Mouse (Mus musculus): ENCODE measurements around the gene Tbx2.

Gene Tbx2

GRCm38 (mm10) chr11:85825823-85826222, 6.5 kb upstream of the Tbx2 start:
- DNase-seq (ENCODE audit: low spot score) = no peak

DNA sequence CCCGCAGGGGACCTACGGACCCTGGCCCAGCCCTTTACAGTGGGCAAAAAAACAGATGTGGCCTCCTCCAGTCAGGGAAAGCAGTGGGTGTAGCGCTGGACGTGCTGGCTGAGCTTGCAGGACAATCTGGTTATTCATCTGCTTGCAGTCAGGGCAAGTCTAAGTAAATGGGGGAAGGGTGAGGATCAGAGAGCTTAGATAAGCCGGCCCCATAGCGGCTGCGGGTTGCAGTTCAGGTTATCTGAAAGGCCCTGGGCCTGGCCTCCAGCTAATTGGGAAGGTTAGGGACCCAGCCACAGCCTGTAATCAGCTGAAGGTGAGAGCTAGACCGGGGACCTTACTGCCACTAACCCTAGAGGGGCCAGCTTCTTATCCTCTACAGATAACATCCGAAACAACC, 5.0 kb upstream of the Tbx2 start:
- DNase-seq (ENCODE audit: low spot score) = no peak

DNA sequence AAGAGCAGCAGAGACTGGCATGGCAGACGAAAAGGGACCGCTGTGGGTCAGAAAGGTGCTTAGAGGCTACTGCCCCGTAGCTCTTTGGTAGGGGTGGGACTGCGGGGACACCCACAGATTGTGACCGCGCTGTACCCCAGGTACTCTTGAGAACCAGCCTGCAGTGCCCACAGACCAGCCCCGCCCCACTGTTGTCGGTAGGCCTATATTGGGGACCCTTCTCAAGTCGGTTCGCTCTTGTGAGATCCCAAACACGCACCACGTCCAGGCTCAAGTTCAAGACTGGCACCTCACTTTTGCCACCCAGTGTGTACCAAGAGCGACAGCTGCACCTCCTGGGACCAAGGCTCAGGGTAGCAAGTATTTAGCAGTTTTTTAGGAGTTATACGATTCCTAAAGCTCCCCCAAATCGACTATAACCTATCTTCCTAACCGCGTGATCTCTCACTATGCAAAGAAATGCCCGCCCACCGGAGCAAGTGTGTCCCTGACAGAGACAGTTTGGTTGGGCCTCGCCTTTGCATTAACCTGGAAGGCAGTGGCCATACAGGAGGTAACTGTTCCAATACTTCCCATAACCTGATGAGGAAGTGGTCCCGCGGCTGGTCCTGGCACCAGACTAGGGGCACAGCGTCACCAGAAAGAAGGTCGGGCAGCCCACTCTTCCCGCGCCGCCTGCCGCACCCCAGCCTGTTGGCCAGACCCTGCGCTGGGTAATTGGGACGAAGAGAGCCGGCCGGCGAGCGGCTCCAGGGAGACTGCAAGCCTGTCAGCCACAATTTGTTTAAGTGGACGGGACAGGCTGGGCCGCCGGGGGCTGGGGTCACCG, 3.4 kb upstream of the Tbx2 start:
- DNase-seq (ENCODE audit: low spot score) = no peak

GRCm38 (mm10) chr11:85829520-85830440, 2.6 kb upstream of the Tbx2 start:
- DNase-seq (ENCODE audit: low spot score) = no peak

DNA sequence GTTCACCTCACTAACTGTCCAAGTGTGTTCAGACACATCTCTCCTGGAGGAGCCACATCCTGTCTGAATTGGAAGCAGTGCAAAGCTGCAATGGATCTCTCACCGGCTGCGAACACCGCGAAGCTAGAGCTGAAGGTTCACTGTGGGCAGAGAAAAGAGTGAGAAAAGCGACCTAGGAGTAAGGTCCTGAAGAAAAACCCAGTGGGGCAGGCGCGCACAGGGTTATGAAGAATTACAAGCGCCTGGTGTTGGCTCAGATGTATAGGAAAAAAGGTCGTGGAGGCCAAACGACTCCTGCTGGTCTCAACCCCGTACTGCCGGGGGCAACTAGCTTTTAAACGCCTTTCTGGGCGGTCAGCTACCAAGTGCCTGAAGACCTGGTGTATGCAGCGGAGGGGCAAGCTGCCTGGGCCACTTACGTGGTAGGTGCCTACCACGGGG, 1.4 kb upstream of the Tbx2 start:
- no peak for DNase-seq (ENCODE audit: low spot score)

- DNase-seq (ENCODE audit: low spot score) = no peak
Measured at GRCm38 (mm10) chr11:85831656-85832230, 608 bp upstream of the Tbx2 start.

DNA sequence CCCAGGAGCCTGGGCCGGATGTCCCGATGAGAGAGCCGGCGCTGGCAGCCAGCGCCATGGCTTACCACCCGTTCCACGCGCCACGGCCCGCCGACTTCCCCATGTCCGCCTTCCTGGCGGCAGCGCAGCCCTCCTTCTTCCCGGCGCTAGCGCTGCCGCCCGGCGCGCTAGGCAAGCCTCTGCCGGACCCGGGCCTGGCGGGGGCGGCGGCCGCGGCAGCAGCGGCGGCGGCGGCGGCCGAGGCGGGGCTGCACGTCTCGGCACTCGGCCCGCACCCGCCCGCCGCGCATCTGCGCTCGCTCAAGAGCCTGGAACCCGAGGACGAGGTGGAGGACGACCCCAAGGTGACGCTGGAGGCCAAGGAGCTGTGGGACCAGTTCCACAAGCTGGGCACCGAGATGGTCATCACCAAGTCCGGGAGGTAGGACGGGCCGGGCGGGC, 750 bp downstream of the Tbx2 start:
- DNase-seq (ENCODE audit: low spot score) = no peak

DNA sequence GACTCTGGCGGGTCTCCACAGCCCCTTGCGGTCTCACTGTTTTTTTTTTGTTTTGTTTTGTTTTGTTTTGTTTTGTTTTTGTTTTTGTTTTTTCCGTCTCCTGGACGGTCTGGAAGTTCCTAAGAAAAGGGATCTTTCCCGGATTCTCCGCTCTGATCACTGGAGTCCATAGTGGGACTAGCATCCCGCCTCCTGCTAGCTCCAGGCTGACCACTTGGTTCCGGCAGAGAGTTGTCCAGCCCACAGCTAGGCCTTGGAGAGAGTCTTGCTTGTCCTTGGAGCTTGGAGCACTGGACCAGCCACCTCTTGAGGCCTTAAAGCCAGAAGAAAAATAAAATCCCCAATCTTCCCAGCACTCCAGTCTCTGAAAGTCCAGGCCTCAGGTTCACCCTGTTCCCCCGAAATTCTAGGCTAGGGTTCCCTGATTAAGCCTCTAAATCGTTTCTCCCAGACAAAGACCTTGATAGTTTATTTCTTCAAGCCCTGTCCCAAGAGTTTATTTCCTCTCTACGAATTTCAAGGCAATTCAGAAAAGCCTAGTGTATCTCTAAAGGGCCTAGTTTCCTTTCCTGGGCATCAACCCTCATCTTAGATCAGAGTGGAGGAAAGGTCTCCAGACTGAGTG, 1.5 kb downstream of the Tbx2 start:
- DNase-seq (ENCODE audit: low spot score) = no peak

DNA sequence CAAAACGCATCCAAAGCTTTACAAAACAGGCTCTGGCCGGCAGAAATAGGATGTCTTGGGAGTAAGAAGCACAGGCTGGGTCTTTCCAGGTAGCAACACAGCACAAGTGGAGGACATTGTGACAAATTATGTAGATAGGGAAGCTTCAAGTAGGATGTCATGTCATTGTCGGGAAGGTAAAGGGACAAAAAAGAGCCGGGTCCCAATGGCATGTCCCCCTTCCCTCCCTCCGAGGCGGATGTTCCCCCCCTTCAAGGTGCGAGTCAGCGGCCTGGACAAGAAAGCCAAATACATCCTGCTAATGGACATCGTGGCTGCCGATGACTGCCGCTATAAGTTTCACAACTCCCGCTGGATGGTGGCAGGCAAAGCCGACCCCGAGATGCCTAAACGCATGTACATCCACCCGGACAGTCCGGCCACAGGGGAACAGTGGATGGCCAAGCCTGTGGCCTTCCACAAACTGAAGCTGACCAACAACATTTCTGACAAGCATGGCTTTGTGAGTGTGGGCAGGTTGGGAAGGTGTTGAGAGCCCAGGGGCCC, 2.1 kb downstream of the Tbx2 start:
- no peak for DNase-seq (ENCODE audit: low spot score)

GRCm38 (mm10) chr11:85835001-85835752, 2.8 kb downstream of the Tbx2 start:
- DNase-seq (ENCODE audit: low spot score) = no peak

GRCm38 (mm10) chr11:85835753-85836522, 3.6 kb downstream of the Tbx2 start:
- DNase-seq (ENCODE audit: low spot score) = no peak

DNA sequence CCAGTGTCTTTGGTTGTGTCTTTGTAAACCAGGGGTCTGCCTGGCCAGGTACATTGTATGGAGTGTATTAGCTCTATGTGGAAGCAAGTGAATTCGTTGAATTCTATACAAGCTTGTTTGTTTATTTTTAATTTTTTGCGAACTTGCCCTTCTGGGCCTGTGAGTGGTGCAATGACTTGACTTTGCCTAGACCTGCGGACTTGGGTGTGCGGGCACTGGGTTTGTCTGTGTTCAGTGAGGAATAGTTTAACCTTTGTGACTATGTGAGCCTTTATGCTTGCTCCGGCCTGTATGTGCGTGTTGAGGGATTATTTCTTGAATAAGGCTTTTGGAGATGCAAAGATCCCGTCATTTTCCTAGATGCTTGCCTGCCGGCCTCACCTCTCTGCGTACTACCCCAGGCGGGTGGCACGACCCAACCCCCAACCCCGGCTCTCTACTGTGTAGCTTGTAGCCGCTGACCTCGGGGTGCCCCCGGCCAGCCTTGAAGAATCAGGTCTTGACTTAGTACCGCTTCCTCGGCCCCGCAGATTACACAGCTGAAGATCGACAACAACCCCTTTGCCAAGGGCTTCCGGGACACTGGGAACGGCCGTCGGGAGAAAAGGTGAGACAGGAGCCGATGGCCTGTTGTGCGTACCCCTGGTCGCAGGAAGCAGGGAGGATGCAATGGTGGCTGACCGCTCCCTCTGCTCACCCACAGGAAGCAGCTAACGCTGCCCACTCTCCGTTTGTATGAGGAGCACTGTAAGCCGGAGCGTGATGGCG, 4.4 kb downstream of the Tbx2 start:
- DNase-seq (ENCODE audit: low spot score) = no peak

DNA sequence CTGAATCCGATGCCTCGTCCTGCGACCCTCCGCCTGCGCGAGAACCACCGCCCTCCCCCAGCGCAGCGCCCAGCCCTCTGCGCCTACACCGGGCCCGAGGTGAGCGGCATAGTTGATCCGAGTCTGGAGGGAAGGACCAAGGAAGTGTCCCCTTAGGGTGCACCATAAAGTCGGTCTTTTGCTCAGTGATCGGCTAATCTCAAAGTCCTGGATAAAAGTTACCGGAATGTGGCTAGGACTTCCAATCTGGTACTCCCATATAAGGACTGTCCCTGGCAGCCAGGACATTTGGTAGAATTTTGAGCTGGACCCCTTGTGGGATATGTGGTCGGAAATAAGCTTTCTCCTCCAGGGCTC, 4.9 kb downstream of the Tbx2 start:
- DNase-seq (ENCODE audit: low spot score) = no peak

DNA sequence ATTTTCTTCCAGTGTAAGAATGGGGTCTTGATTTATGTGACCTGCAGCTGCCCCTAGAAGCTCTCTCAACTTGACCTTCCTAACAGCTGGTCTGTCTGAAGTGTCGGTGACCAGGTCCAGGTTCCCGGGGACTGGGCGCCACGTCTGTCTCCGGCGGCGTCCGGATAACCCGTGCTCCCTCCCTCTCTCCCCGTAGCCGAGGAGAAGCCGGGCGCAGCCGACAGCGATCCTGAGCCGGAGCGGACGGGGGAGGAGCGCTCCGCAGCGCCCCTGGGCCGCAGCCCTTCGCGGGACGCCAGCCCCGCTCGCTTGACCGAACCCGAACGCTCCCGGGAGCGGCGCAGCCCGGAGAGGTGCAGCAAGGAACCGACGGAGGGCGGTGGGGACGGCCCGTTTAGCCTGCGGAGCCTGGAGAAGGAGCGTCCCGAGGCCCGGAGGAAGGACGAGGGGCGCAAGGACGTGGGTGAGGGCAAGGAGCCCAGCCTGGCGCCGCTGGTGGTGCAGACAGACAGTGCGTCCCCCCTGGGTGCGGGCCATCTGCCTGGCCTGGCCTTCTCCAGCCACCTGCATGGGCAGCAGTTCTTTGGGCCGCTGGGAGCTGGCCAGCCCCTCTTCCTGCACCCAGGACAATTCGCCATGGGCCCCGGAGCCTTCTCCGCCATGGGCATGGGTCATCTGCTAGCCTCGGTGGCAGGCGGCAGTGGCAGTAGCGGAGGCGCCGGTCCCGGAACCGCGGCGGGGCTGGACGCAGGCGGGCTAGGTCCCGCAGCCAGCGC, 5.5 kb downstream of the Tbx2 start:
- DNase-seq (ENCODE audit: low spot score) = no peak

DNA sequence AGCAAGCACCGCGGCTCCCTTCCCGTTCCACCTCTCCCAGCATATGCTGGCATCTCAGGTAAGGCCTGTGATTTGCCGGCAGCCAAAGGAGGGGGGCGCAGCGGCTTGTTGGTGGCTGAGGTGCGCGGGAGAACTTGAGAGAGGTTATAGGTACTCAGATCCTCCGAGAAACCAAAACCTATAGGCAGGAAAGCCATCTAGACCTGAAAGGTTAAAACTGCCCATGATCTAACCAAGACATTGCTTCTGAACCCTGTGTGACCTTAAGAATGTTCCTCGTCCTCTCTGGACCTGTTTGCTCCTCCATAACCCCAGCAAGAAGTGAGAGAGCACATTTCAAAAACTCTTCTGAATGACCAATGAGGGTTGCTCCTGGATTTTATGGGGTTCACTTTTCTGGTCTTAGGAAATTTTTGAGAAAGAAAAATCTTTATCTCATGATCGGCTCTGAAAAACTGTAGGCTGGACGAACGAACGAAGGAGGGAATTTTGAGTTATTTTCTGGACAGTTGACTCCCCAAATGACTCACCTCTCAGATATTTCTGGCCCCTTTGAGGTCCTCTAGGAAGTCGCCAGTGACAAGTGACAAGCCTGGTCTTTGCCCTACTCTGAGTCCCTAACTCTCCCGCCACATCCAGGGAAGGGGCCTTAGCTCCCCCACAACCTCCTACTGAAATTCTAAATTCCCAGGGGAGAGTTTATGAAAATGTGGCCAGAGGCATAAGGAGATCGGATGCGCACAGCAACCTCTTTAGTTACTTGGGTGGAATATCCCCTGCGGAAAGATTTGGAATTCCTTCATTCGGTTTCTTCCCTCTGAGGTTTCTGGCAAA, 6.3 kb downstream of the Tbx2 start:
- DNase-seq (ENCODE audit: low spot score) = no peak

GRCm38 (mm10) chr11:85839258-85840030, 7.1 kb downstream of the Tbx2 start:
- DNase-seq (ENCODE audit: low spot score) = no peak

Measured in ovary, postnatal 14 days (tissue).